Mouse (Mus musculus): ENCODE results near the gene Amz2. TPM values are rescaled to one million over a fixed set of nuclear protein-coding genes. Genes with fewer than 3 reads are reported as not detected.

Gene Amz2
- polyA plus RNA-seq, 1 experiment: 0.22 TPM

- Histone ChIP-seq H3K36me3 (ENCODE audit: control insufficient read depth) (peaks cover 4% of the 10 kb centered on the region), H3K27me3 (ENCODE audit: control insufficient read depth) (no peaks in the 10 kb centered on the region), H3K4me3 (replicated peaks) (no peak overlapping the region), H3K4me1 (ENCODE audit: control insufficient read depth) (peaks cover 83% of the 10 kb centered on the region), H3K9me3 (ENCODE audit: control insufficient read depth, low read length) (no peaks in the 10 kb centered on the region)
- TF ChIP-seq GATA1 (IDR thresholded peaks at IDR 0.05; ENCODE audit: low read length) (no peak), TAL1 (IDR thresholded peaks at IDR 0.05; ENCODE audit: low read length) (no peak)
These were observed 69.4 kb downstream of the Amz2 start for GRCm38 (mm10) chr11:109494890-109495770.

GRCm38 (mm10) chr11:109495771-109496474, 70.2 kb downstream of the Amz2 start:
- H3K4me3 ChIP-seq (replicated peaks): no peak overlapping the region
- H3K4me1 ChIP-seq (ENCODE audit: control insufficient read depth): peaks cover 86% of the 10 kb centered on the region
- H3K27me3 ChIP-seq (ENCODE audit: control insufficient read depth): no peaks in the 10 kb centered on the region
- TF ChIP-seq TAL1 (IDR thresholded peaks at IDR 0.05; ENCODE audit: low read length) (no peak), GATA1 (IDR thresholded peaks at IDR 0.05; ENCODE audit: low read length) (no peak)
- peaks cover 4% of the 10 kb centered on the region for H3K36me3 ChIP-seq (ENCODE audit: control insufficient read depth)
- no peaks in the 10 kb centered on the region for H3K9me3 ChIP-seq (ENCODE audit: control insufficient read depth, low read length)

- H3K27me3 ChIP-seq (ENCODE audit: control insufficient read depth): no peaks in the 10 kb centered on the region
- peaks cover 80% of the 10 kb centered on the region for H3K4me1 ChIP-seq (ENCODE audit: control insufficient read depth)
- no peaks in the 10 kb centered on the region for H3K9me3 ChIP-seq (ENCODE audit: control insufficient read depth, low read length)
- TF ChIP-seq GATA1 (IDR thresholded peaks at IDR 0.05; ENCODE audit: low read length) (no peak), TAL1 (IDR thresholded peaks at IDR 0.05; ENCODE audit: low read length) (no peak)
- H3K4me3 ChIP-seq (replicated peaks): no peak overlapping the region
- peaks cover 4% of the 10 kb centered on the region for H3K36me3 ChIP-seq (ENCODE audit: control insufficient read depth)
These were observed 70.8 kb downstream of the Amz2 start for GRCm38 (mm10) chr11:109496475-109496993.

- no peak for TF ChIP-seq GATA1 (IDR thresholded peaks at IDR 0.05; ENCODE audit: low read length)
- TF ChIP-seq TAL1 (IDR thresholded peaks at IDR 0.05; ENCODE audit: low read length): no peak
- Histone ChIP-seq H3K4me1 (ENCODE audit: control insufficient read depth) (peaks cover 78% of the 10 kb centered on the region), H3K9me3 (ENCODE audit: control insufficient read depth, low read length) (no peaks in the 10 kb centered on the region)
These were observed 71.4 kb downstream of the Amz2 start for GRCm38 (mm10) chr11:109496996-109497714.

GRCm38 (mm10) chr11:109497990-109498389, 72.2 kb downstream of the Amz2 start:
- no peaks in the 10 kb centered on the region; the same call in 1 of the 2 replicates for H3K27me3 ChIP-seq (ENCODE audit: control insufficient read depth)
- H3K36me3 ChIP-seq (ENCODE audit: control insufficient read depth): no peaks in the 10 kb centered on the region; the same call in 1 of the 2 replicates
- H3K4me1 ChIP-seq (ENCODE audit: control insufficient read depth): peaks cover 77% of the 10 kb centered on the region
- TF ChIP-seq TAL1 (IDR thresholded peaks at IDR 0.05; ENCODE audit: low read length) (no peak), GATA1 (IDR thresholded peaks at IDR 0.05; ENCODE audit: low read length) (no peak)
- H3K4me3 ChIP-seq (replicated peaks): no peak overlapping the region
- H3K9me3 ChIP-seq (ENCODE audit: control insufficient read depth, low read length): no peaks in the 10 kb centered on the region

More at GRCm38 (mm10) chr11:109496996-109497714, 71.4 kb downstream of the Amz2 start:
- Histone ChIP-seq H3K36me3 (ENCODE audit: control insufficient read depth) (no peaks in the 10 kb centered on the region; the same call in 1 of the 2 replicates), H3K4me3 (replicated peaks) (no peak overlapping the region), H3K27me3 (ENCODE audit: control insufficient read depth) (no peaks in the 10 kb centered on the region; the same call in 1 of the 2 replicates)

GRCm38 (mm10) chr11:109500206-109500605, 74.5 kb downstream of the Amz2 start:
- H3K4me1 ChIP-seq (ENCODE audit: control insufficient read depth): peaks cover 58% of the 10 kb centered on the region
- no peaks in the 10 kb centered on the region; the same call in 1 of the 2 replicates for H3K36me3 ChIP-seq (ENCODE audit: control insufficient read depth)
- H3K9me3 ChIP-seq (ENCODE audit: control insufficient read depth, low read length): no peaks in the 10 kb centered on the region
- TF ChIP-seq GATA1 (IDR thresholded peaks at IDR 0.05; ENCODE audit: low read length) (no peak), TAL1 (IDR thresholded peaks at IDR 0.05; ENCODE audit: low read length) (no peak)
- H3K4me3 ChIP-seq (replicated peaks): no peak overlapping the region
- H3K27me3 ChIP-seq (ENCODE audit: control insufficient read depth): no peaks in the 10 kb centered on the region; the same call in 1 of the 2 replicates

Other genes starting within 250 kb of the Amz2 start
- not detected in 2 replicates for gene Rgs9, start 127.8 kb upstream of the Amz2 start, polyA plus RNA-seq (2012)
- gene Gna13, start 63.1 kb upstream of the Amz2 start, polyA plus RNA-seq (2012): 4.0 TPM in 2 replicates
- gene 9930022D16Rik, start 12.0 kb upstream of the Amz2 start, polyA plus RNA-seq (2012): 0.02 TPM in 1 of 2 replicates, not detected in the other
- gene Arsg, start 47.4 kb downstream of the Amz2 start, polyA plus RNA-seq (2012): 0.09 and 0.17 TPM in 2 replicates
- 4.7 and 5.3 TPM in 2 replicates for gene Slc16a6, start 47.7 kb downstream of the Amz2 start, polyA plus RNA-seq (2012)
- 11.4 and 12.1 TPM in 2 replicates for gene Wipi1, start 186.0 kb downstream of the Amz2 start, polyA plus RNA-seq (2012)
- gene Prkar1a, start 223.5 kb downstream of the Amz2 start, polyA plus RNA-seq (2012): 2.0 and 2.9 TPM in 2 replicates

Measured in erythroblast, embryonic 14.5 days (primary cell).